Mouse (Mus musculus): ENCODE data around the gene Prim2. TPM values are rescaled to one million over a fixed set of nuclear protein-coding genes. Genes with fewer than 3 reads are reported as not detected.

Gene Prim2
- polyA plus RNA-seq, 1 experiment from 2014 or later: 46.8 TPM

GRCm38 (mm10) chr1:33690087-33690448, 20.5 kb upstream of the Prim2 start:
- no peak overlapping the region for H3K4me3 ChIP-seq (ENCODE audit: low read depth, low read length)
- no peaks in the 10 kb centered on the region for H3K27me3 ChIP-seq (ENCODE audit: insufficient read depth, low read length)
- WGBS: 33% methylated on average over 4 of the region's 4 CpGs
- no peak for TF ChIP-seq CTCF (IDR thresholded peaks at IDR 0.05; ENCODE audit: low read depth)
- H3K4me2 ChIP-seq: no peak overlapping the region
- ATAC-seq (ENCODE audit: insufficient read depth) (no peak), DNase-seq (no peak)
- no peak overlapping the region for H3K27ac ChIP-seq (ENCODE audit: low read depth)
- no peaks in the 10 kb centered on the region for H3K36me3 ChIP-seq (ENCODE audit: insufficient read depth)
- no peaks in the 10 kb centered on the region for H3K9me3 ChIP-seq (ENCODE audit: low read depth, low read length)
- H3K9ac ChIP-seq: no peak overlapping the region
- no peaks in the 10 kb centered on the region for H3K4me1 ChIP-seq (ENCODE audit: insufficient read depth)

- WGBS: 78% methylated on average over 8 of the region's 8 CpGs
- no peaks in the 10 kb centered on the region for H3K27me3 ChIP-seq (ENCODE audit: insufficient read depth, low read length)
- H3K36me3 ChIP-seq (ENCODE audit: insufficient read depth): no peaks in the 10 kb centered on the region
Measured at GRCm38 (mm10) chr1:33689446-33690086, 20.0 kb upstream of the Prim2 start.

GRCm38 (mm10) chr1:33688810-33689209, 19.2 kb upstream of the Prim2 start:
- Histone ChIP-seq H3K9ac (no peak overlapping the region), H3K36me3 (ENCODE audit: insufficient read depth) (no peaks in the 10 kb centered on the region), H3K4me3 (ENCODE audit: low read depth, low read length) (no peak overlapping the region), H3K27me3 (ENCODE audit: insufficient read depth, low read length) (no peaks in the 10 kb centered on the region), H3K4me2 (no peak overlapping the region), H3K9me3 (ENCODE audit: low read depth, low read length) (no peaks in the 10 kb centered on the region), H3K4me1 (ENCODE audit: insufficient read depth) (no peaks in the 10 kb centered on the region), H3K27ac (ENCODE audit: low read depth) (no peak overlapping the region)
- ATAC-seq (ENCODE audit: insufficient read depth) (no peak), DNase-seq (no peak)
- no peak for TF ChIP-seq CTCF (IDR thresholded peaks at IDR 0.05; ENCODE audit: low read depth)
- WGBS: 50% methylated on average over 2 of the region's 2 CpGs

More at GRCm38 (mm10) chr1:33689446-33690086, 20.0 kb upstream of the Prim2 start:
- no peak for ATAC-seq (ENCODE audit: insufficient read depth)
- H3K9ac ChIP-seq: no peak overlapping the region
- H3K4me2 ChIP-seq: no peak overlapping the region
- no peak overlapping the region for H3K27ac ChIP-seq (ENCODE audit: low read depth)
- no peak for TF ChIP-seq CTCF (IDR thresholded peaks at IDR 0.05; ENCODE audit: low read depth)
- H3K9me3 ChIP-seq (ENCODE audit: low read depth, low read length): no peaks in the 10 kb centered on the region
- no peak overlapping the region for H3K4me3 ChIP-seq (ENCODE audit: low read depth, low read length)
- H3K4me1 ChIP-seq (ENCODE audit: insufficient read depth): no peaks in the 10 kb centered on the region
- DNase-seq: no peak

GRCm38 (mm10) chr1:33684459-33684858, 14.9 kb upstream of the Prim2 start:
- no peak overlapping the region for H3K4me3 ChIP-seq (ENCODE audit: low read depth, low read length)
- TF ChIP-seq CTCF (IDR thresholded peaks at IDR 0.05; ENCODE audit: low read depth): peak; percentile 59
- H3K36me3 ChIP-seq (ENCODE audit: insufficient read depth): no peaks in the 10 kb centered on the region
- H3K27me3 ChIP-seq (ENCODE audit: insufficient read depth, low read length): no peaks in the 10 kb centered on the region
- no peaks in the 10 kb centered on the region for H3K9me3 ChIP-seq (ENCODE audit: low read depth, low read length)
- H3K4me1 ChIP-seq (ENCODE audit: insufficient read depth): no peaks in the 10 kb centered on the region
- WGBS: 70% methylated on average over 8 of the region's 8 CpGs
- ATAC-seq (ENCODE audit: insufficient read depth) (no peak), DNase-seq (peak; percentile 71)
- no peak overlapping the region for H3K27ac ChIP-seq (ENCODE audit: low read depth)
- H3K4me2 ChIP-seq: no peak overlapping the region
- H3K9ac ChIP-seq: no peak overlapping the region

GRCm38 (mm10) chr1:33680890-33681289, 11.3 kb upstream of the Prim2 start:
- H3K36me3 ChIP-seq (ENCODE audit: insufficient read depth): no peaks in the 10 kb centered on the region
- no peaks in the 10 kb centered on the region for H3K4me1 ChIP-seq (ENCODE audit: insufficient read depth)
- no peak overlapping the region for H3K4me3 ChIP-seq (ENCODE audit: low read depth, low read length)
- ATAC-seq (ENCODE audit: insufficient read depth) (no peak), DNase-seq (no peak)
- no peak overlapping the region for H3K9ac ChIP-seq
- no peak overlapping the region for H3K27ac ChIP-seq (ENCODE audit: low read depth)
- H3K4me2 ChIP-seq: no peak overlapping the region
- WGBS: 92% methylated on average over 7 of the region's 7 CpGs
- no peaks in the 10 kb centered on the region for H3K9me3 ChIP-seq (ENCODE audit: low read depth, low read length)
- no peak for TF ChIP-seq CTCF (IDR thresholded peaks at IDR 0.05; ENCODE audit: low read depth)
- no peaks in the 10 kb centered on the region for H3K27me3 ChIP-seq (ENCODE audit: insufficient read depth, low read length)

- H3K4me2 ChIP-seq: no peak overlapping the region
- no peak overlapping the region for H3K4me3 ChIP-seq (ENCODE audit: low read depth, low read length)
- 45% methylated on average over 3 of the region's 4 CpGs for WGBS
- no peaks in the 10 kb centered on the region for H3K9me3 ChIP-seq (ENCODE audit: low read depth, low read length)
- no peak for TF ChIP-seq CTCF (IDR thresholded peaks at IDR 0.05; ENCODE audit: low read depth)
- no peaks in the 10 kb centered on the region for H3K4me1 ChIP-seq (ENCODE audit: insufficient read depth)
- ATAC-seq (ENCODE audit: insufficient read depth) (no peak), DNase-seq (no peak)
- H3K27ac ChIP-seq (ENCODE audit: low read depth): no peak overlapping the region
- H3K27me3 ChIP-seq (ENCODE audit: insufficient read depth, low read length): no peaks in the 10 kb centered on the region
- no peaks in the 10 kb centered on the region for H3K36me3 ChIP-seq (ENCODE audit: insufficient read depth)
- H3K9ac ChIP-seq: no peak overlapping the region
Measured at GRCm38 (mm10) chr1:33680435-33680834, 10.8 kb upstream of the Prim2 start.

- 50% methylated on average over 17 of the region's 17 CpGs for WGBS
- Histone ChIP-seq H3K27ac (ENCODE audit: low read depth) (no peak overlapping the region), H3K9ac (no peak overlapping the region), H3K4me1 (ENCODE audit: insufficient read depth) (0 out of 2 replicates have a peak, but pooled peaks cover 3% of the 10 kb centered on the region), H3K36me3 (ENCODE audit: insufficient read depth) (no peaks in the 10 kb centered on the region), H3K27me3 (ENCODE audit: insufficient read depth, low read length) (no peaks in the 10 kb centered on the region), H3K4me3 (ENCODE audit: low read depth, low read length) (no peak overlapping the region), H3K9me3 (ENCODE audit: low read depth, low read length) (no peaks in the 10 kb centered on the region), H3K4me2 (no peak overlapping the region)
- no peak for ATAC-seq (ENCODE audit: insufficient read depth)
- no peak for DNase-seq
- TF ChIP-seq CTCF (IDR thresholded peaks at IDR 0.05; ENCODE audit: low read depth): no peak
Measured at GRCm38 (mm10) chr1:33673158-33673960, 3.8 kb upstream of the Prim2 start.

All from lung, embryonic 14.5 days (tissue).